In the genomic region with DNA sequence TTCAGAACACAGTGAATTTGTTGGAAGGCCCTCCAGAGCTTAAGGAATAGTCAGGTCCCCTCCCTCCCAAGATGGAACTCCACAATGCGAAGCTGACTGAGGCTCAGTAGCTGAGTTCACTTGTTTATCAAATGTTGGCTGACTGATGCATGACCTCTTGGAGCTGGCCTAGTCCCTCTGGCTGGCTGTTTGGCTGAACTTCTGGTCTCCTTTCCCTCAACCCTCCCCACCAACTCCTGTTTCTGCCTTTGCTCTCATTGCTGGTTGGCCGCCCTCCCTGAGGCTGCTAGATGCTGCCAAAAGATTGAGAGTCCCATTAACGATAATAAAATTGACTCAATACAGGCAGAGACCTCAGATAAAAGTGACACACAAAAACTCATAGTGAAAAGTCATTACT, we compare ENCODE assay signal across 7 mouse cellular contexts.
A peak's percentile ranks its signal among the peaks of the same experiment; 100 is the strongest.
DNase-seq lines count a peak whose midpoint lies in the region.

No protein-coding gene starts in this region.

- peak; percentile 46 for DNase-seq in adrenal gland, adult 2 months
- peak; percentile 15 to 53 for DNase-seq in adrenal gland, postnatal 36 days
- DNase-seq in heart, postnatal 4 days: peak; percentile 50
- peak; percentile 40 for DNase-seq in lung, postnatal 14 days
- no peak for DNase-seq in cerebellum, adult 9-10 months
- no peak for DNase-seq in spleen, postnatal 4 days (ENCODE audit: low spot score in 2 of 2)
- no peak for DNase-seq in yolk sac, embryonic 10.5 days (ENCODE audit: low spot score)

Comparison
In these comparisons a context has a peak if more than half of its experiments do, and no peak if none do; other contexts are left out.
1. DNase-seq: peak in adrenal gland, adult 2 months (single experiment), adrenal gland, postnatal 36 days (2 of 2), heart, postnatal 4 days (single experiment) and lung, postnatal 14 days (single experiment); none in cerebellum, adult 9-10 months (single experiment), spleen, postnatal 4 days (0 of 2) and yolk sac, embryonic 10.5 days (single experiment).